Mouse (Mus musculus) adrenal gland, postnatal 25 days (tissue): Measurements from ENCODE around the gene Ptprf. TPM values are rescaled to one million over a fixed set of nuclear protein-coding genes. Genes with fewer than 3 reads are reported as not detected.

ENCODE experiments used
- DNase-seq: peaks from one replicate; pipeline ENCODE4 v3.0.0; 2021; ENCODE audit warnings: mixed read lengths
- long read RNA-seq: library from polyadenylated mRNA; stranded (forward); transcript quantifications from one replicate; pipeline ENCODE4 v2.0.0, GENCODE M21; 2021
- total RNA-seq: library from RNA; stranded (reverse); gene quantifications from 2 replicates; pipeline ENCODE4 v1.2.3, GENCODE M21; 2021

The Ptprf gene
- 55.0 and 60.3 TPM in 2 replicates for total RNA-seq
- long read RNA-seq, partial matches to known transcripts, result 29 of 41 reads
- long read RNA-seq, other reads (novel, unspliced or antisense), result 12 of 41 reads

DNA sequence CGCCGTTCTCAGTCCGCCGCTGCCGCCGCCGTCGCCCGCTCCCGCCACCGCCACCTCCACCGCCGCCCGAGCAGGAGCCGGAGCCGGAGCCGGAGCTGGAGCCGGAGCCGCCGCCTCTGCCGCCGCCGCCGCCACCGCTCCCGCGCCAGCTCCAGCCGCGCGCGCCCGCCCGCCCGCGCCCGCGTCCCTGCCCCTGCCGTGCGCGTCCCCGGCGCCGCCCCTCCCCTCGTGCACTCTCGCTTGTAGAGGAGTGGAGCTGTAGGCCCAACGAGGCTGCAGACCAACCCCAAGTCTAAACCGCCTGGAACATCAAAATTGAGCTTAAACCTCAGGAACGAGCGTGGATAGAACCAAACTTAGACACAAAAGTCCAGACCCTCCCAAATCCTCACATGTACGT is at the start of gene Ptprf:
Gene Ptprf, minus strand, starts transcription at position 175 of the 400 bp plus-strand sequence.
- peak; percentile 85 for DNase-seq

- peak; percentile 71 for DNase-seq
Measured at GRCm38 (mm10) chr4:118336658-118337057, 45.5 kb upstream of the Ptprf start.

- no peak for DNase-seq
Measured at GRCm38 (mm10) chr4:118335991-118336390, 44.8 kb upstream of the Ptprf start.

DNA sequence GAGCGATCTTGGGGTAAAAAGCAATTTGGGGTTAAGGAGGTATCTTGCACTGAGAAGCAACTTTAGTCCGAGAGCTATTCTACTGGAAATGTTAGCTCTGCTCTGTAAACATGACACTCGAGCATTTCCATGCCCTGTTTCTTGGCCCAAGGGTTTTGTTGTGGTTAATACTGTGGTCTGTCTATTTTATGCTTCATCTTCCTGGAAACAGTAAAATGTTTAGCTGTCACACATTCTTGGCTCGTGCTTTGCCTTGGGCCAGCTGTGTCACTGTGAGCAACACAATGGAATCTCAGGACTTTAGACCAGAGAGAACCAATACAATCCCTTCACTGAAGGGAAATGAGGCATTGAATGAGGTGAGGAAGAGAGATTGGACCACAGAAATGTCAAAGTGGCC is 40.6 kb upstream of the Ptprf start:
- DNase-seq, result no peak

GRCm38 (mm10) chr4:118326476-118326875 is 35.3 kb upstream of the Ptprf start:
- DNase-seq, result no peak

GRCm38 (mm10) chr4:118320636-118321035 is 29.4 kb upstream of the Ptprf start:
- no peak for DNase-seq

DNA sequence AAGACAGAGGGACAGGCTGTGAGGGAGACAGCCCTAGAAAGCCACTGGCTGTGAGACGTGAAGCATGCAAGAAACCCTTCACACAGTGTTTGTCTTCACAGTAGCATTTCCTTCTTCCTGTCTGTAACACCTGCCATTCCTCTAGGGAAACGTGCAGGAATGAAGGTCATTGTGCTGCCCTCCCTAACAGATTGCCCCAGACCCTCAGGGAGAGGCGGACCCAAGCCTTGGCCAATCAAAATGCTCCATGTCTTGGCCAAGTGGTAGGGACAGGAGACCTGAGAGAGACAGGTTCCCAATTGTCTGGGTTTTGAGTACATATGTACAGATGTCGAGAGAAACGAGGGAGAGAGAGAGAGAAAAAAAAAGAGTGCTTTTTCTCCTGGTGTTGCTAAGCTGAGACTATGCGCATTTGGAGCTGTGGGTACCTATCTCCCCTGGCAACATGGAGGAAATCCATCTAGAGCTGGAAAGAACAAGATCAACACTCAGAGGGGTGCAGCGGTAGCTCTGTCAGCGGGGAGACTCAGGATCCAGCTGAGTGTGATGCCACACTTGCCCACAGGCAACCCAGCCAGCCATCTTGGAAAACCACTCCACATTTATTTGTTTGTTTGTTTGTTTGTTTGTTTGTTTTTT is 28.6 kb upstream of the Ptprf start:
- DNase-seq, result no peak

GRCm38 (mm10) chr4:118316662-118317061 is 25.5 kb upstream of the Ptprf start:
- DNase-seq, result no peak

GRCm38 (mm10) chr4:118315286-118315685 is 24.1 kb upstream of the Ptprf start:
- no peak for DNase-seq

- no peak for DNase-seq
Measured at GRCm38 (mm10) chr4:118310461-118310860, 19.3 kb upstream of the Ptprf start.

GRCm38 (mm10) chr4:118307533-118308263 is 16.5 kb upstream of the Ptprf start:
- no peak for DNase-seq

GRCm38 (mm10) chr4:118306113-118306696 is 15.0 kb upstream of the Ptprf start:
- no peak for DNase-seq

GRCm38 (mm10) chr4:118304984-118305383 is 13.8 kb upstream of the Ptprf start:
- no peak for DNase-seq

GRCm38 (mm10) chr4:118297844-118298243 is 6.6 kb upstream of the Ptprf start:
- DNase-seq, result no peak

- DNase-seq, result no peak
Measured at GRCm38 (mm10) chr4:118295651-118296561, 4.7 kb upstream of the Ptprf start.

DNA sequence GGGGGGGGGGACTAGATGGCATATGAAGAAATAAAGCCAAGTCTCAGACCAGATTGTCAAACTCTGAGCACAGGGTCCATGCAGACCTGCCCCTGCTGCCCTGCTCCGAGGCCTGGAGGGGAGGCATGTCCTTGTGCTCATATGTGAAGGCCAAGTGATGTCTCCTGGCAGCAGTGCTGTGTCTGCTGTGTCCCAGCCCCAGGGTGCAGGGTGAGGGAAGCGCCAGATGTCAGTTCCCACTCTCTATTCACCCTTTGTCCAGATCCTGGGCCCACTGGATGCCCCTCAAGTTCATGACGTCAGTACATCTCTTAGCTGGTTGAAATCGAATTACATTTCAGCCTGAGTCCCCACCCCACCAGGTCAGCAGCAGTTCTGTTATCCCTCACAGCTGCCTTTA is 3.6 kb upstream of the Ptprf start:
- DNase-seq, result peak; percentile 32

- peak; percentile 87 for DNase-seq
Measured at GRCm38 (mm10) chr4:118292741-118293306, 1.6 kb upstream of the Ptprf start.

DNA sequence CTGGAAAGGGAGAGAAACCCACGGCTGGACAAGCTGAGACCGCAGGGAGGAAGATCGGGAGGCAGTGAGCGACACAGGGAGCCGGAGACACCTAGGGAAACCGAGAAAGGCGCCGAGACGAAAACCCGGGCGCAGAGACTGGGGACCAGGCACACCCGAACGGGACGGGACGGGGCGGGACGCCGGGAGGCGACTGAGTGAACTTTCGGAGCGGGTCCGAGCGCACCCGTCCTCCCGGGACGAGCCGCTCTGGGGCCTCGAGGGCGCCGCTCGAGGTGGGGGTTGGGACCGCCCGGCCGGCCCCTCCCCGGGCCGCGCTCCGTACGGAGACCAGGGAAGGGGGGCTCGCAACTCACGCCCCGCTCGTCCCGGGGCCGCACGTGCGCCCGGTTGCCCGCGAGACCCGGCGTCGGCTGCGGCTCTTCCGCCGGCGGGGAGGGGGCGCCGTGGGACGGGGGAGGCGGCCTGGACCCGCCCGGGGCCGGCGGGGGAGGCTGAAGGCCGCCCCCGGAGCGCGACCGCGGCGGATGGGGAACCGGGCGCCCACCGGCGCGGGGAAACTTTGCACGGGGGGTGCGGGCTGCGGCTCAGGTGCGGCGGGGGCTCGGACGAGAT is 682 bp downstream of the Ptprf start:
- peak; percentile 64 for DNase-seq

GRCm38 (mm10) chr4:118289960-118290415 is 1.2 kb downstream of the Ptprf start:
- DNase-seq, result no peak

DNA sequence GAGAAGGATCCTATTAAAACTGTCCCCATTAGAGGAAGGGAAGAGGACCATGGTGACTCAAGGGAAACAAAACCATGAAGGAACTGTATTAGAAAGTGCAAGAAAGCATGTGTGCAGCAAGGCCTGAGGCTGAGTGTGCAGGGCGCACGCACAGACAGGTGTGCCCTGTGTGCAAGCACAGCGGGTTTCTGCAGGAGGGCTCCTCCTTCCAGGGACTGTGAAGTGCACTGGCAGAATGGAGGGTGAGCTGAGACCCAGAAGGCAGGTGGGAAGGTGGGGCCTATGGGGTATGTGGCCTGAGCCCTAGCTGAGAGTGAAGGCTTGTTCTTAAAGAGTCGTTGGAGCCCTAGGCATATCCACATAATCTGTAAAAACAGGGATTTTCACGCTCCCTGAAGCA is 1.9 kb downstream of the Ptprf start:
- DNase-seq, result no peak

DNA sequence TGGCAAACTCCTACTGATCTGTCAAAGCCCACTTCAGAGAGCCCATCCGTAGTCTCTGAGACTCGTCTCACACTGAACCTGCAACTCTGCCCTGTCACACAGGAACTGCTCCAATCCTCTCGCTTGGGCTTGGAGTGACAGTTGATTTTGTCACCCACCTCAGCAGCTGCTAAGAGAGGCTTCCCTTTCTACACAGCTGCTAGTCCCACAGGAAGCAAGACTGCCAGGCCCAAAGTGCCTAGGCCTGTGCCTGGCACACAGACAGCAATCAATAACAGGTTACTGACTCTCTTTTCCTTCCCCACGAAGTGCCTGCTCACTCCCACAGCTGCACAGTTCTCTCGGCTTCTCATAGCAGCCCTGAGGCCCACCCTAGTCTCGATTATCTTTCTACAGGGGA is 2.7 kb downstream of the Ptprf start:
- no peak for DNase-seq
